Mouse (Mus musculus) ES-E14 (cell line): ENCODE data around the gene Prr14.

Experiments
- CHD2 ChIP-seq: IDR thresholded peaks from 2 replicates; pipeline ENCODE4 v1.6.1; 2014; ENCODE audit warnings: mild to moderate bottlenecking, low read depth, low read length, inconsistent platforms
- HCFC1 ChIP-seq: IDR thresholded peaks from 2 replicates; pipeline ENCODE4 v1.6.1; 2012; ENCODE audit warnings: low read length, inconsistent platforms, borderline replicate concordance; ENCODE audit not compliant: insufficient read depth
- MAFK ChIP-seq: IDR thresholded peaks from 2 replicates; pipeline ENCODE4 v1.6.1; 2014; ENCODE audit warnings: mild to moderate bottlenecking, low read depth, low read length, inconsistent platforms; ENCODE audit not compliant: insufficient read depth
- ZC3H11A ChIP-seq: IDR thresholded peaks from 2 replicates; pipeline ENCODE4 v1.6.1; 2012; ENCODE audit warnings: low read depth, mild to moderate bottlenecking, inconsistent platforms, low read length, borderline replicate concordance
- ZNF384 ChIP-seq: IDR thresholded peaks from 2 replicates; pipeline ENCODE4 v1.6.1; 2012; ENCODE audit warnings: low read depth, low read length, inconsistent platforms

GRCm38 (mm10) chr7:127513016-127513390 lies 53.6 kb downstream of the Prr14 start:
- TF ChIP-seq ZNF384 (no peak), HCFC1 (no peak), CHD2 (no peak), ZC3H11A (no peak), MAFK (no peak)
